18 mouse cellular contexts compared by ENCODE assay signal in the genomic region with DNA sequence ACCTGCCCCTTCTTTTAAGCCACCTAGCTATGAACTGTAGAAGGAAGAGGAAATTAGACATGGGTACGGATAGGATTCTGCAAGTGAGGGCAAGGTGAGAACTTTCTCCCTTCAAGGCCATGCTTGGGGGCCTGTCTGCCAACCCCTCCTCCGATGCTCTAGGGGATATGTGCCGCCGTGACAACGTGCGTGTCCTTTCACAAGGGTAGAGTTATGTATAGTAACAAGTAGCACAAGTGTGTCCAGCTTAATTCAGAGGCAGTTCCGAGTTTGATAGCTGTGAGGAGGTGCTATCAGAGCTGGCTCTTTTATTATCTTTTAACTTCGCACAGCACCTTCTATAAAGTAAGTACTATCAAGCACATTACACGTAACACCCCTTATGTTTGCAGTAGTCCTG.
DNase-seq lines count a peak whose midpoint lies in the region; ATAC-seq and TF ChIP-seq lines count a peak whose summit lies in the region.
"Had no signal": no experiment of that assay in that cellular context is flagged by ENCODE, and none has a peak within 500 bp of the region (broad histone marks: within the 10 kb centered on the region; RNA-seq: fewer than 3 reads in every experiment).

No protein-coding gene starts in this region.

- H3K27ac ChIP-seq in heart, embryonic 11.5 days (ENCODE audit: low read depth, low read length): no peak overlapping the region
- H3K27ac ChIP-seq in layer of hippocampus, adult 2 months: peak overlapping the region; percentile 37; the same call in 1 of the 2 replicates
- H3K27ac ChIP-seq in embryonic facial prominence, embryonic 12.5 days: peak overlapping the region; percentile 83
- H3K27ac ChIP-seq in forebrain, embryonic 14.5 days (ENCODE audit: low read depth, low read length): peak overlapping the region; percentile 45; the same call in 1 of the 2 replicates
- H3K27ac ChIP-seq in midbrain, embryonic 14.5 days (replicated peaks; ENCODE audit: low read depth, low read length): no peak overlapping the region
- H3K27ac ChIP-seq: limb, embryonic 13.5 days; liver, embryonic 15.5 days; midbrain, embryonic 12.5 days; neural tube, embryonic 12.5 days had no signal

- H3K27me3 ChIP-seq in heart, embryonic 11.5 days (ENCODE audit: control insufficient read depth, insufficient read depth, low read length): peaks cover 7% of the 10 kb centered on the region
- no peaks in the 10 kb centered on the region for H3K27me3 ChIP-seq in embryonic facial prominence, embryonic 12.5 days
- H3K27me3 ChIP-seq in forebrain, embryonic 14.5 days (replicated peaks; ENCODE audit: control insufficient read depth, insufficient read depth, low read length): no peaks in the 10 kb centered on the region
- H3K27me3 ChIP-seq in midbrain, embryonic 14.5 days (ENCODE audit: control insufficient read depth, insufficient read depth, low read length): no peaks in the 10 kb centered on the region
- H3K27me3 ChIP-seq: limb, embryonic 13.5 days; liver, embryonic 15.5 days; midbrain, embryonic 12.5 days; neural tube, embryonic 12.5 days; Patski had no signal

- WGBS in heart, embryonic 11.5 days (ENCODE audit: insufficient replicate concordance): 61% methylated on average over 9 of the region's 9 CpGs
- WGBS in embryonic facial prominence, embryonic 12.5 days: 75% methylated on average over 9 of the region's 9 CpGs
- 84% methylated on average over 9 of the region's 9 CpGs for WGBS in forebrain, embryonic 14.5 days
- 92% methylated on average over 9 of the region's 9 CpGs for WGBS in midbrain, embryonic 14.5 days

- TF ChIP-seq CTCF in layer of hippocampus, adult 2 months (conservative IDR thresholded peaks at IDR 0.05): no peak

- no peak for DNase-seq in heart, postnatal 36 days
- DNase-seq in layer of hippocampus, adult 2 months (ENCODE audit: low spot score in 2 of 2): no peak
- no peak for DNase-seq in layer of hippocampus, adult 18-20 months (ENCODE audit: low spot score in 2 of 2)
- DNase-seq in forebrain, embryonic 14.5 days (ENCODE audit: low spot score): no peak
- DNase-seq in gastrocnemius, postnatal 14 days: no peak
- DNase-seq in midbrain, embryonic 14.5 days: no peak
- DNase-seq: B cell, adult 2 months; gastrocnemius, postnatal 25 days; kidney, adult 9 months; lung, postnatal 14 days; right cerebral cortex, postnatal 4 days had no signal

- no peaks in the 10 kb centered on the region for H3K9me3 ChIP-seq in heart, embryonic 11.5 days (replicated peaks; ENCODE audit: control insufficient read depth, low read length)
- H3K9me3 ChIP-seq in embryonic facial prominence, embryonic 12.5 days: no peaks in the 10 kb centered on the region
- no peaks in the 10 kb centered on the region for H3K9me3 ChIP-seq in forebrain, embryonic 14.5 days (replicated peaks; ENCODE audit: control insufficient read depth, low read length)
- H3K9me3 ChIP-seq in midbrain, embryonic 14.5 days (ENCODE audit: control insufficient read depth, low read length): no peaks in the 10 kb centered on the region
- H3K9me3 ChIP-seq: limb, embryonic 13.5 days; liver, embryonic 15.5 days; midbrain, embryonic 12.5 days; neural tube, embryonic 12.5 days had no signal

- no peak overlapping the region for H3K9ac ChIP-seq in heart, embryonic 11.5 days (ENCODE audit: low read depth, low read length)
- H3K9ac ChIP-seq in embryonic facial prominence, embryonic 12.5 days: no peak overlapping the region
- no peak overlapping the region for H3K9ac ChIP-seq in forebrain, embryonic 14.5 days (ENCODE audit: low read length)
- no peak overlapping the region for H3K9ac ChIP-seq in midbrain, embryonic 14.5 days (replicated peaks; ENCODE audit: low read length)
- H3K9ac ChIP-seq: limb, embryonic 13.5 days; liver, embryonic 15.5 days; midbrain, embryonic 12.5 days; neural tube, embryonic 12.5 days had no signal

- H3K4me2 ChIP-seq in heart, embryonic 11.5 days: peak overlapping the region; percentile 17; the same call in 1 of the 2 replicates
- no peak overlapping the region for H3K4me2 ChIP-seq in embryonic facial prominence, embryonic 12.5 days (replicated peaks)
- H3K4me2 ChIP-seq in forebrain, embryonic 14.5 days (ENCODE audit: low read length): no peak overlapping the region
- H3K4me2 ChIP-seq in midbrain, embryonic 14.5 days (ENCODE audit: low read length): no peak overlapping the region
- H3K4me2 ChIP-seq: limb, embryonic 13.5 days; liver, embryonic 15.5 days; midbrain, embryonic 12.5 days; neural tube, embryonic 12.5 days had no signal

- no peak for ATAC-seq in heart, embryonic 11.5 days (replicated peaks; ENCODE audit: insufficient number of reproducible peaks, low FRiP score, low TSS enrichment)
- no peak for ATAC-seq in embryonic facial prominence, embryonic 12.5 days (ENCODE audit: insufficient number of reproducible peaks, insufficient read depth, low FRiP score, low TSS enrichment)
- no peak for ATAC-seq in forebrain, embryonic 14.5 days
- ATAC-seq in midbrain, embryonic 14.5 days (ENCODE audit: low FRiP score, low TSS enrichment): no peak
- ATAC-seq: Patski had no signal

- H3K36me3 ChIP-seq in heart, embryonic 11.5 days (ENCODE audit: control insufficient read depth, insufficient read depth, low read length): no peaks in the 10 kb centered on the region
- no peaks in the 10 kb centered on the region for H3K36me3 ChIP-seq in embryonic facial prominence, embryonic 12.5 days
- no peaks in the 10 kb centered on the region for H3K36me3 ChIP-seq in forebrain, embryonic 14.5 days (ENCODE audit: control insufficient read depth, insufficient read depth, low read length)
- H3K36me3 ChIP-seq in midbrain, embryonic 14.5 days (ENCODE audit: control insufficient read depth, insufficient read depth, low read length): no peaks in the 10 kb centered on the region
- H3K36me3 ChIP-seq: limb, embryonic 13.5 days; liver, embryonic 15.5 days; midbrain, embryonic 12.5 days; neural tube, embryonic 12.5 days had no signal

- H3K4me3 ChIP-seq in heart, embryonic 11.5 days (ENCODE audit: low read depth, low read length): no peak overlapping the region
- no peak overlapping the region for H3K4me3 ChIP-seq in layer of hippocampus, adult 2 months
- no peak overlapping the region for H3K4me3 ChIP-seq in embryonic facial prominence, embryonic 12.5 days
- H3K4me3 ChIP-seq in forebrain, embryonic 14.5 days (ENCODE audit: low read depth, low read length): no peak overlapping the region
- H3K4me3 ChIP-seq in midbrain, embryonic 14.5 days (replicated peaks; ENCODE audit: low read depth, low read length): no peak overlapping the region
- H3K4me3 ChIP-seq: limb, embryonic 13.5 days; liver, embryonic 15.5 days; midbrain, embryonic 12.5 days; neural tube, embryonic 12.5 days had no signal

- intact Hi-C loops in heart, postnatal 36 days (cut with DNase I): loop anchor here (10.0 kb wide), 1 partner anchor 246 kb away; no protein-coding TSS in a partner anchor
- intact Hi-C loops in gastrocnemius, postnatal 14 days (cut with DNase I; ENCODE audit: low total_unique reads): no loop called here

- H3K4me1 ChIP-seq in heart, embryonic 11.5 days (ENCODE audit: control insufficient read depth, insufficient read depth, low read length): peaks cover 10% of the 10 kb centered on the region
- H3K4me1 ChIP-seq in embryonic facial prominence, embryonic 12.5 days: peaks cover 36% of the 10 kb centered on the region
- H3K4me1 ChIP-seq in forebrain, embryonic 14.5 days (ENCODE audit: control insufficient read depth, insufficient read depth, low read length): peaks cover 23% of the 10 kb centered on the region
- H3K4me1 ChIP-seq in midbrain, embryonic 14.5 days (ENCODE audit: control insufficient read depth, insufficient read depth, low read length): peaks cover 15% of the 10 kb centered on the region
- H3K4me1 ChIP-seq: liver, embryonic 15.5 days had no signal

Comparison
In these comparisons a context has a peak if more than half of its experiments do, and no peak if none do; other contexts are left out.
1. H3K27ac ChIP-seq: peak in layer of hippocampus, adult 2 months (single experiment), embryonic facial prominence, embryonic 12.5 days (single experiment) and forebrain, embryonic 14.5 days (single experiment); none in heart, embryonic 11.5 days (single experiment) and midbrain, embryonic 14.5 days (single experiment).